Mouse (Mus musculus): ENCODE measurements around the gene Tfb2m.

GRCm38 (mm10) chr1:179487238-179487637, 58.8 kb downstream of the Tfb2m start:
- TF ChIP-seq CTCF (IDR thresholded peaks at IDR 0.05; ENCODE audit: control insufficient read depth, insufficient read depth, low read length), result no peak
- no peak for TF ChIP-seq POLR2A (IDR thresholded peaks at IDR 0.05; ENCODE audit: borderline replicate concordance, control insufficient read depth, low read depth, low read length)

All from bone marrow, adult 2 months (tissue).